Mouse (Mus musculus) liver, embryonic 15.5 days (tissue): ENCODE measurements at regions not wholly inside any gene's neighbourhood (a gene's known extent, or its start where the extent isn't known, plus 50 kb on each side); places are given as distances from the start of the nearest gene placed in this dataset.

Experiments
- ATAC-seq: fragments of 200-750 bp; cut with Nextera tagmentation; 2 replicates; pipeline ENCODE4 v1.8.0; 2017; ENCODE audit warnings: moderate number of reproducible peaks, mild to moderate bottlenecking, moderate library complexity; ENCODE audit not compliant: insufficient read depth
- H3K27ac ChIP-seq: fragments of 300-500 bp; sonication (generic); replicated peaks from 2 replicates; pipeline ENCODE4 v1.5.1; 2015; ENCODE audit warnings: mild to moderate bottlenecking, inconsistent platforms
- H3K27me3 ChIP-seq: fragments of 300-500 bp; sonication (generic); 2 replicates; pipeline ENCODE4 v1.6.1; 2015; ENCODE audit warnings: mild to moderate bottlenecking, inconsistent platforms
- H3K36me3 ChIP-seq: fragments of 300-500 bp; sonication (generic); replicated peaks from 2 replicates; pipeline ENCODE4 v1.6.1; 2015; ENCODE audit warnings: moderate library complexity, mild to moderate bottlenecking, inconsistent platforms
- H3K4me1 ChIP-seq: fragments of 300-500 bp; sonication (generic); replicated peaks from 2 replicates; pipeline ENCODE4 v1.6.1; 2015; ENCODE audit warnings: inconsistent platforms
- H3K4me2 ChIP-seq: fragments of 300-500 bp; sonication (generic); 2 replicates; pipeline ENCODE4 v1.6.1; 2015; ENCODE audit warnings: moderate library complexity, mild to moderate bottlenecking, inconsistent platforms
- H3K4me3 ChIP-seq: fragments of 300-500 bp; sonication (generic); replicated peaks from 2 replicates; pipeline ENCODE4 v1.5.1; 2015; ENCODE audit warnings: mild to moderate bottlenecking, inconsistent platforms
- H3K9ac ChIP-seq: fragments of 300-500 bp; sonication (generic); 2 replicates; pipeline ENCODE4 v1.6.1; 2015; ENCODE audit warnings: moderate library complexity, mild to moderate bottlenecking, inconsistent platforms
- H3K9me3 ChIP-seq: fragments of 300-500 bp; sonication (generic); replicated peaks from 2 replicates; pipeline ENCODE4 v1.6.1; 2016; ENCODE audit warnings: inconsistent platforms
- WGBS: fragments of 180-500 bp; shearing (Covaris S2); methylation state at CpG from one replicate; pipeline ENCODE4 v1.1.7; 2015; ENCODE audit warnings: mixed read lengths; ENCODE audit not compliant: insufficient replicate concordance; 5-methylcytosine and 5-hydroxymethylcytosine counted together

DNA sequence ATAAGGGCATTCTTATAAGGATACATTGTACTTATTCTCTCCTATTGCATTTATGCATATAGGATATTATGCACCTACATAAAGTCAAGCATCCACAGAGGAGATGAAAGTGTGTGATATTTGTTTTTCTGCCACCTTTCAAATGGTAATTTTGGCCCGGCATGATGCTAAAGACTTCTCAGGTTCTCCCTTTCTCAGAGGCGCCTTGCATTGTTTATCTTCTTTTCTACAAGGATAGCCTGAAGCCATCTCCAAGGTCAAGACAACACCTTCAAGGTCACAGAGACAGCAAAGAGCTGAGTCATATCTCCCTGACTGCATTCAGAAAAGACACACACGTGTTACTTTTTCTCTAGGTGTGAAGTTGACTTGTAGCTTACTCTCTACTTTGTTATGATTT lies 454.5 kb downstream of the 1810013L24Rik start:
- 28% methylated on average over 3 of the region's 3 CpGs for WGBS
- H3K27ac ChIP-seq: no peak overlapping the region
- ATAC-seq: no peak
- H3K4me2 ChIP-seq: no peak overlapping the region
- H3K9me3 ChIP-seq: no peaks in the 10 kb centered on the region
- no peaks in the 10 kb centered on the region for H3K36me3 ChIP-seq
- H3K4me3 ChIP-seq: no peak overlapping the region
- H3K27me3 ChIP-seq: no peaks in the 10 kb centered on the region
- H3K9ac ChIP-seq: no peak overlapping the region
- no peaks in the 10 kb centered on the region for H3K4me1 ChIP-seq

DNA sequence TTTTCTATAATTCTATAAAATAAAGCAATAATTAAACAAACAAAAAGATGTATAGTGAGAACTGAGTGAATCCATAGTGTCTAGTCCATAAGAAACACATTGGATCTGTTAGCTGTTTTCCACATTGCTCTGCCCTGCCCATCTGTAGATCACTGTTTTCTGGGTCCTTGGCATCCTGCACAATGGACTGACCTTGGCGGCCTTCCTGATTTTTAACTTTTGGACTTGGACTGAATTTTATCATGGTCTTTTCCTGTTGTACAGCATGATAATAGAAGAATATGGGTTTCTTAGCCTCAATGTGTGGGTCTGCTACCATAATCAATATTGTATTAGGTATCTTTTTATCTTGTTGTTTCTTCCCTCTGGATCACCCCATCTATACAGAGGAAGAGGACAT lies 456.0 kb downstream of the 1810013L24Rik start:
- no peak for ATAC-seq
- no peaks in the 10 kb centered on the region for H3K27me3 ChIP-seq
- H3K4me1 ChIP-seq: no peaks in the 10 kb centered on the region
- no peaks in the 10 kb centered on the region for H3K9me3 ChIP-seq
- WGBS: 75% methylated on average over 1 of the region's 1 CpGs
- no peaks in the 10 kb centered on the region for H3K36me3 ChIP-seq
- H3K4me2 ChIP-seq: no peak overlapping the region
- H3K9ac ChIP-seq: no peak overlapping the region
- no peak overlapping the region for H3K27ac ChIP-seq
- no peak overlapping the region for H3K4me3 ChIP-seq

DNA sequence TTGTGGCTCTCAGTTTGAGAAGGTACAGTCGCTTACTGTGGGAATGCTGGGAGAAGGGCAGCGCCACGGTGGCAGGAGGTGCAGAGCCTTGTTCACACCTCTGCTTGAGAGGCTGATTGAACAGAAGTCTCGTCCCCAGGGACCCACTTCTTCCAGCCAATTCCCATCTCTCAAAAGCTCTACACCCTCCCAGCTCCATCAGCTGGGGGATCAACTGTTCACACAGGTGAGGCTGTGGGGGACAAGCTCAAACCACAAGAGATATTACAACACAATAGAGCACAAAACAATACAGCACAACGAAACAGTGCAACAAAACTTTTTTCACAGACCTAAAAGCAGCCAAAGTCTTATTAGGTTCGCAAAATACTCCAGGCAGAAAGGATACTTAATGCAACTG lies 457.7 kb downstream of the 1810013L24Rik start:
- Histone ChIP-seq H3K9ac (no peak overlapping the region), H3K36me3 (no peaks in the 10 kb centered on the region), H3K4me1 (no peaks in the 10 kb centered on the region), H3K9me3 (no peaks in the 10 kb centered on the region), H3K27ac (no peak overlapping the region), H3K4me2 (no peak overlapping the region), H3K4me3 (no peak overlapping the region), H3K27me3 (no peaks in the 10 kb centered on the region)
- no peak for ATAC-seq
- 52% methylated on average over 6 of the region's 6 CpGs for WGBS

DNA sequence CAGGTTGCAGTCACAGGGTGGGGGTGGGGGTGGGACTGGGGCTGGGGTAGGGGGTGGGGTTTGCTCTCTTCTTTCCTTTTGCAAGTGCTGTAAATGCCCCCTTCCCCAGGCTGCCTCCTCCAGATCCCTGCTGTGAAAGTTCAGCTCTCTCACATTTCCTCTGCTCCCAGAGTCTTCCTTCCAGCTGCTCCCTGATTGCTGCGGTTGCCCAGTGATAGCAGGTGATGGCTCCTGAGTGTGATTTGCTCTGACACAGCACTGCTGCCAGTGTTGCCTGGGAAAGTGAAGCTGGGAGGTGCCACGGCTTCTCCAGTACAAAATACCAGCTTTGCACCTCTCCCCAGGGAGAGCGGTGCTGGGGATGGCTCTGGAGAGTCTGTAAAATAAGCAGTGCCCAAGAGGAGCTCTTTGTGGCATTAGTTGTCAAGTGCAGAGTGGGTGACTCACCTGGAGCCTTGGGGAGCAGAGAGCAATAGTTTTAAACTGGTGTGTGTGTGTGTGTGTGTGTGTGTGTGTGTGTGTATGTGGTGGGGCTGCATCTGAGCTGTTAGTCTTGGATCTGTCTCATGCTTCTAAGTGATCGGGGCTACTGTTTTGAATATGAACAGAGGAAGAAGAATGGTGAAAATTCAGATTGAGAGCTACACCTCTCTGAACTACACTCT lies 461.6 kb downstream of the 1810013L24Rik start:
- H3K4me3 ChIP-seq: no peak overlapping the region
- ATAC-seq: no peak
- H3K4me1 ChIP-seq: no peaks in the 10 kb centered on the region
- H3K36me3 ChIP-seq: no peaks in the 10 kb centered on the region
- H3K27me3 ChIP-seq: no peaks in the 10 kb centered on the region
- 36% methylated on average over 4 of the region's 4 CpGs for WGBS
- no peak overlapping the region for H3K27ac ChIP-seq
- H3K9ac ChIP-seq: no peak overlapping the region
- no peak overlapping the region for H3K4me2 ChIP-seq
- H3K9me3 ChIP-seq: no peaks in the 10 kb centered on the region

DNA sequence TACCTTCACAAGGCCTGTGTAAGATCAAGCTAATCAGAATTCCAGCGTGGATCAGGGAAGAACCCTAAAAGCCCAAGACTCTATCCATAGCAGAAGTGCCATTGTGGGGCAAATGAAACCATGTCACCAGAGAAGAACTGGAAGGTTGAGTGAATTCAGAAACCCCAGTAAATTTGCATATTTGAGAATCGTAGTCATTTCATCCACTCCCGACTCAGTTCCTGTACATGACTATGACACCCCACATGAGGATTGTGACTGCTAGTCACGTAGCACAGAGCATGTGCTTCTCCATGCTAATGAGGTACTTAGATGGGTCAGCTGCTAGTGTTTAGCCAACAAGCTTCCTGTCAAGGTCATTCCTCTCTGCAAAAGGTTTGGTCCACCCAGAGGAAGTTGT lies 473.2 kb downstream of the 1810013L24Rik start:
- no peak overlapping the region for H3K9ac ChIP-seq
- no peaks in the 10 kb centered on the region for H3K4me1 ChIP-seq
- H3K27ac ChIP-seq: no peak overlapping the region
- WGBS: 55% methylated on average over 4 of the region's 4 CpGs
- H3K4me2 ChIP-seq: no peak overlapping the region
- no peaks in the 10 kb centered on the region for H3K27me3 ChIP-seq
- no peaks in the 10 kb centered on the region for H3K9me3 ChIP-seq
- no peaks in the 10 kb centered on the region for H3K36me3 ChIP-seq
- H3K4me3 ChIP-seq: no peak overlapping the region
- ATAC-seq: no peak

DNA sequence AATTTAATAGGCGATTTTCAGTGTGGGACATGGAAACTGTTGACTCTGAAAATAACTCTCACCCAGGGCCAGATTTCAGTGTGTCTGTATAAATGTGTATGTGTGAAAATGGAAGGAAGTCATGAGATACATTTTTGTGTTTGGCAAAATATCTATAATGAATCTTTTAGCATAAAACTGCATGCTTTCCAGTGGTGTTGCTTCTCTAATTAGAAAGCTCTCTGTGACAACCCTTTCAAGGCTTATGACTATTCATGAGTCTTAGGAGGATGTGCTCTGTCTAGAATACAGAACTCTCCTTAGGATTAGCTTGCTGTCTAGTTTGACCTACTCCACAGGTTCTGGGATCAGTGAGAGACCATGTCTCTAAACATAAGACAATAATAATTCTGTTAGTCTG lies 474.2 kb downstream of the 1810013L24Rik start:
- no peaks in the 10 kb centered on the region for H3K36me3 ChIP-seq
- H3K4me1 ChIP-seq: no peaks in the 10 kb centered on the region
- H3K4me2 ChIP-seq: no peak overlapping the region
- ATAC-seq: no peak
- no peak overlapping the region for H3K27ac ChIP-seq
- H3K9me3 ChIP-seq: no peaks in the 10 kb centered on the region
- H3K4me3 ChIP-seq: no peak overlapping the region
- H3K9ac ChIP-seq: no peak overlapping the region
- WGBS: 43% methylated on average over 1 of the region's 1 CpGs
- no peaks in the 10 kb centered on the region for H3K27me3 ChIP-seq

DNA sequence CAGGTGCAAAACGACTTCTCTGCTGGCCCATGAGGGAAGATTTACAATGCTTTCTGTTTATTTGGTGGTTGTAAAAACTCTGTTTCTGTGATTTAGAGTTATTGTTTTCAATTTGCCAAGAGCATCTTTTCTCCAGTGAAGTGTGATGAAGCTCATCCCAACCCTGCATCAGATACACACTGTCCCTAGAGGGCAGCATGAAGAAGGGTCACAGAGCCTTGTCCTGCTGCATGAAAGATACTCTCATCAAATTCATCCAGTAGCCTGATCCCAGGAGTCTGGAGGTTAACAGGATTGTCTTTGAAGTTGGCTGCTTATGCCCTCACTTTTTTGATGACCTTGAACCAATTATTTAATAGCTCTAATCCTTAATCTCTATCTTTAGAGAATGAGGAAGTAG lies 480.8 kb downstream of the 1810013L24Rik start:
- WGBS: 18% methylated on average over 1 of the region's 1 CpGs
- Histone ChIP-seq H3K4me3 (no peak overlapping the region), H3K9ac (no peak overlapping the region)

DNA sequence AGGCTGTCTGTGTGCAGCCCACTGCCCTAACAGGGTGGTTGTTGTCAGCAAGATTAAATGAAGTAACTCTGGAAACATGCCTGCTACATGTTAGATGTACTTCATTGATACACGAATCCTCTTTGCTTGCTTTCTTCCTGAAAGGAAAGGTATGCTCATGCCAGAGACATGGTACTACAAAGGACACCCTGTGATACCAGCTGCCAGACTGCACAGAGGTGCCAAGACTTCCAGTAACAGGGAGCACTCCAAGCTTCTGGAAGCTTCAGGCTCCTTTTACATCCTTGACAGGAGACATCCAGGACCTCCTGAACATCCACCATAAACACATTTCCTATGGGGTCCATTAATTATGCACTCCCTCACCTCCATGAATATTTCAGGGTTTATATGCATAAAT lies 505.7 kb downstream of the 1810013L24Rik start:
- Histone ChIP-seq H3K9me3 (no peaks in the 10 kb centered on the region), H3K27ac (no peak overlapping the region), H3K4me2 (no peak overlapping the region), H3K27me3 (no peaks in the 10 kb centered on the region), H3K4me1 (no peaks in the 10 kb centered on the region), H3K4me3 (no peak overlapping the region), H3K36me3 (no peaks in the 10 kb centered on the region), H3K9ac (no peak overlapping the region)
- 70% methylated on average over 1 of the region's 1 CpGs for WGBS
- ATAC-seq: no peak

More for the DNA sequence above, 480.8 kb downstream of the 1810013L24Rik start:
- Histone ChIP-seq H3K27ac (no peak overlapping the region), H3K4me1 (no peaks in the 10 kb centered on the region), H3K36me3 (no peaks in the 10 kb centered on the region), H3K27me3 (no peaks in the 10 kb centered on the region), H3K4me2 (no peak overlapping the region), H3K9me3 (no peaks in the 10 kb centered on the region)
- ATAC-seq: no peak

DNA sequence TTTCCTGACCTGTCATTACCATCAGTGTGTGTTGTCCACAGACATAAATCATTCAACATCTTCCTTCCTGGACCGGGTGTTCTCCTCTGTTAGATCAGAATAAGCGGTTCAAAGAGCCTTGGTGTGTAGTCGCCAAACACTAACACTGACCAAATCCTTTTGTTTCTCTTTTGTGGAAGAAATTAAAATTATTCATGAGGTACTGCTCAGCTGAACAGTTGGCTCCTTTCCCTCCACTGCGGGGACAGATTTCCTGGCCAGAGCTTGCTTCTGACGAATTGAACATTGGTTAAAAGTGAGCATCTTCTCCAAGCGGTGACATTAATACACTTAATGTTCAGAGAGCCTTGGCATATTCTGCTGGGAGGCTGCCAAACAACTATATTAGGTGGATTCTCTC lies 506.2 kb downstream of the 1810013L24Rik start:
- Histone ChIP-seq H3K9me3 (no peaks in the 10 kb centered on the region), H3K4me3 (no peak overlapping the region), H3K4me1 (no peaks in the 10 kb centered on the region), H3K4me2 (no peak overlapping the region), H3K27me3 (no peaks in the 10 kb centered on the region), H3K9ac (no peak overlapping the region), H3K36me3 (no peaks in the 10 kb centered on the region), H3K27ac (no peak overlapping the region)
- 64% methylated on average over 6 of the region's 6 CpGs for WGBS
- ATAC-seq: no peak

DNA sequence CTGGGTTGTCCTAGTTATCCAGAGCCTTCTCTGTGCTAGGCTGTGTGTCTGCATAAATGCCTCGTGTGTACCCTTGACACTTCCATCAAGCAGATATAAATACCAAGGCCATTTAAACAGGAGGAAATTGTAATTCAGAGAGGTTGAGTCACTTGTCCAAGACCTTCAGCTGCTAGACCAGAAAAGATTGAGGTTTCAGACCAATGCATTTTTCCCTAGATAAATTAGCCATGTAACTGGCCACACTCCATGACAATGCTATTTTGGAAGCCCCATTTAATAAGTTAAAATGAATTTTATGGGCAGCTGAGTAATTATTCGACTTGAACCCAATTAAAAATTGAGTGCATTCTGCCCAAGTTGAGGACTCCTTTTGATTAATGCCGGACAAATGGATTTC lies 509.6 kb downstream of the 1810013L24Rik start:
- no peak for ATAC-seq
- no peak overlapping the region for H3K4me2 ChIP-seq
- no peak overlapping the region for H3K4me3 ChIP-seq
- no peaks in the 10 kb centered on the region for H3K4me1 ChIP-seq
- H3K9ac ChIP-seq: no peak overlapping the region
- H3K9me3 ChIP-seq: no peaks in the 10 kb centered on the region
- H3K27ac ChIP-seq: no peak overlapping the region
- H3K27me3 ChIP-seq: no peaks in the 10 kb centered on the region
- WGBS: 41% methylated on average over 3 of the region's 3 CpGs
- H3K36me3 ChIP-seq: no peaks in the 10 kb centered on the region

DNA sequence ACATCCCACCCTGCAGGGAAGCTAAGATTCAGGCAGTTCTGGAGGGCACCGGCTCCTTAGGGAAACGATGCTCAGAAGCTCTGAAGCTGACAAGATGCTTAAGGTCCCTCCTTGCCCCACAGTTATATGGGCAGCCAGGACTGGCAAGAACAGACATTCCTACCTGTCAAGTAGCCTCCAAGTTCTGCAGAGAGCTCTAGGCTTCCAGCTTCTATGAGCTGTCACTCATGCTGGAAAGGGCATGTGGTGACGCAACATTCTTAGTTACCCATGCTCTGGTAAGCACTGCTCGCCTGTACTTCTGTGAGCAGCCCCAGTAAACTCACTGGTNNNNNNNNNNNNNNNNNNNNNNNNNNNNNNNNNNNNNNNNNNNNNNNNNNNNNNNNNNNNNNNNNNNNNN lies 511.3 kb downstream of the 1810013L24Rik start:
- Histone ChIP-seq H3K4me1 (no peaks in the 10 kb centered on the region), H3K4me2 (no peak overlapping the region), H3K9ac (no peak overlapping the region), H3K27me3 (no peaks in the 10 kb centered on the region), H3K4me3 (no peak overlapping the region), H3K36me3 (no peaks in the 10 kb centered on the region), H3K27ac (no peak overlapping the region), H3K9me3 (no peaks in the 10 kb centered on the region)
- WGBS: 57% methylated on average over 4 of the region's 4 CpGs
- no peak for ATAC-seq

DNA sequence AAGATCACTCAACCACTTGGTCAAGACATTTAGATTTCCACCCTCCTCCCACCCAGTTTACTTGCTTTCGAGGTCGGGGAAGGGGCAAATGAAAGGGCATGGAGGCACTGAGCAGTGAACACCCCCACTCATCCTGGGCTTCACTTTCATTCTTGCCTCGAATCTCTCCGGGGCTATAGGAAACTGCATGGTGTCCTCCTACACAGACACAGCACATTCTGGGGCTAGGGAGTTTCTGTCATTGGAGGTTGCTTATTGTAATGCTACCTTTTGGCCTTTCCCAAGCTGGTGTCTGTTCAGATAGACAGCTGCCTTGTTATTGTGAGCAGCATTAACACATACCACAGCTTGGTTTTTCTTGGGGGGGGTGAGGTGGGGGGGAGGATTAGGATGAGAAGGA lies 523.9 kb downstream of the 1810013L24Rik start:
- Histone ChIP-seq H3K36me3 (no peaks in the 10 kb centered on the region), H3K4me1 (no peaks in the 10 kb centered on the region), H3K4me3 (no peak overlapping the region), H3K9me3 (no peaks in the 10 kb centered on the region), H3K4me2 (no peak overlapping the region), H3K27ac (no peak overlapping the region), H3K9ac (no peak overlapping the region), H3K27me3 (no peaks in the 10 kb centered on the region)
- 47% methylated on average over 4 of the region's 4 CpGs for WGBS
- no peak for ATAC-seq
